Mouse (Mus musculus): ENCODE measurements at regions not wholly inside any gene's neighbourhood (a gene's known extent, or its start where the extent isn't known, plus 50 kb on each side); places are given as distances from the start of the nearest gene placed in this dataset.
A peak's percentile ranks its signal among the peaks of the same experiment; 100 is the strongest.

- Histone ChIP-seq H3K4me3 (ENCODE audit: low read depth, low read length) (no peak overlapping the region), H3K36me3 (ENCODE audit: control insufficient read depth, insufficient read depth, low read length) (no peaks in the 10 kb centered on the region), H3K4me2 (ENCODE audit: low read depth, severe bottlenecking) (no peak overlapping the region), H3K27ac (replicated peaks; ENCODE audit: low read depth, low read length) (no peak overlapping the region), H3K4me1 (ENCODE audit: control insufficient read depth, insufficient read depth, low read length) (no peaks in the 10 kb centered on the region; the same call in 1 of the 2 replicates), H3K27me3 (ENCODE audit: control insufficient read depth, insufficient read depth, low read length) (no peaks in the 10 kb centered on the region), H3K9ac (ENCODE audit: low read length) (no peak overlapping the region), H3K9me3 (ENCODE audit: control insufficient read depth, low read length) (no peaks in the 10 kb centered on the region)
- ATAC-seq (ENCODE audit: insufficient number of reproducible peaks, low FRiP score, low TSS enrichment, low read depth) (no peak), DNase-seq (ENCODE audit: low spot score) (no peak)
- WGBS, result 51% methylated on average over 6 of the region's 6 CpGs
Measured at GRCm38 (mm10) chr19:14225061-14225696, 311.8 kb downstream of the Olfr1505 start.

GRCm38 (mm10) chr19:14225787-14226186 lies 312.5 kb downstream of the Olfr1505 start:
- H3K9ac ChIP-seq (ENCODE audit: low read length), result no peak overlapping the region
- H3K4me1 ChIP-seq (ENCODE audit: control insufficient read depth, insufficient read depth, low read length), result no peaks in the 10 kb centered on the region; the same call in 1 of the 2 replicates
- 35% methylated on average over 4 of the region's 4 CpGs for WGBS
- no peaks in the 10 kb centered on the region for H3K36me3 ChIP-seq (ENCODE audit: control insufficient read depth, insufficient read depth, low read length)
- ATAC-seq (ENCODE audit: insufficient number of reproducible peaks, low FRiP score, low TSS enrichment, low read depth) (peak; percentile 73; the same call in 1 of the 2 replicates), DNase-seq (ENCODE audit: low spot score) (no peak)
- H3K9me3 ChIP-seq (ENCODE audit: control insufficient read depth, low read length), result no peaks in the 10 kb centered on the region
- H3K27ac ChIP-seq (replicated peaks; ENCODE audit: low read depth, low read length), result no peak overlapping the region
- H3K4me3 ChIP-seq (ENCODE audit: low read depth, low read length), result no peak overlapping the region
- H3K4me2 ChIP-seq (ENCODE audit: low read depth, severe bottlenecking), result no peak overlapping the region
- H3K27me3 ChIP-seq (ENCODE audit: control insufficient read depth, insufficient read depth, low read length), result no peaks in the 10 kb centered on the region

- ATAC-seq (ENCODE audit: insufficient number of reproducible peaks, low FRiP score, low TSS enrichment, low read depth), result no peak
- Histone ChIP-seq H3K36me3 (ENCODE audit: control insufficient read depth, insufficient read depth, low read length) (no peaks in the 10 kb centered on the region), H3K27me3 (ENCODE audit: control insufficient read depth, insufficient read depth, low read length) (no peaks in the 10 kb centered on the region), H3K9ac (ENCODE audit: low read length) (no peak overlapping the region), H3K27ac (replicated peaks; ENCODE audit: low read depth, low read length) (no peak overlapping the region), H3K4me1 (ENCODE audit: control insufficient read depth, insufficient read depth, low read length) (no peaks in the 10 kb centered on the region; the same call in 1 of the 2 replicates), H3K9me3 (ENCODE audit: control insufficient read depth, low read length) (no peaks in the 10 kb centered on the region), H3K4me2 (ENCODE audit: low read depth, severe bottlenecking) (no peak overlapping the region), H3K4me3 (ENCODE audit: low read depth, low read length) (no peak overlapping the region)
- no peak for DNase-seq (ENCODE audit: low spot score)
Measured at GRCm38 (mm10) chr19:14226521-14226920, 313.2 kb downstream of the Olfr1505 start.

- no peaks in the 10 kb centered on the region for H3K9me3 ChIP-seq (ENCODE audit: control insufficient read depth, low read length)
- peaks cover 3% of the 10 kb centered on the region; the same call in 1 of the 2 replicates for H3K4me1 ChIP-seq (ENCODE audit: control insufficient read depth, insufficient read depth, low read length)
- H3K4me2 ChIP-seq (ENCODE audit: low read depth, severe bottlenecking), result no peak overlapping the region
- no peaks in the 10 kb centered on the region for H3K36me3 ChIP-seq (ENCODE audit: control insufficient read depth, insufficient read depth, low read length)
- no peak overlapping the region for H3K4me3 ChIP-seq (ENCODE audit: low read depth, low read length)
- no peak overlapping the region for H3K27ac ChIP-seq (replicated peaks; ENCODE audit: low read depth, low read length)
- ATAC-seq (ENCODE audit: insufficient number of reproducible peaks, low FRiP score, low TSS enrichment, low read depth), result no peak
- H3K9ac ChIP-seq (ENCODE audit: low read length), result no peak overlapping the region
- WGBS, result 79% methylated on average over 5 of the region's 5 CpGs
- no peaks in the 10 kb centered on the region for H3K27me3 ChIP-seq (ENCODE audit: control insufficient read depth, insufficient read depth, low read length)
- DNase-seq (ENCODE audit: low spot score), result no peak
Measured at GRCm38 (mm10) chr19:14243565-14243964, 330.2 kb downstream of the Olfr1505 start.

GRCm38 (mm10) chr19:14246973-14247614 lies 333.8 kb downstream of the Olfr1505 start:
- ATAC-seq (ENCODE audit: insufficient number of reproducible peaks, low FRiP score, low TSS enrichment, low read depth), result no peak
- no peak overlapping the region for H3K9ac ChIP-seq (ENCODE audit: low read length)
- H3K4me3 ChIP-seq (ENCODE audit: low read depth, low read length), result no peak overlapping the region
- 70% methylated on average over 6 of the region's 6 CpGs for WGBS
- no peaks in the 10 kb centered on the region for H3K4me1 ChIP-seq (ENCODE audit: control insufficient read depth, insufficient read depth, low read length)
- H3K27ac ChIP-seq (replicated peaks; ENCODE audit: low read depth, low read length), result no peak overlapping the region
- no peaks in the 10 kb centered on the region for H3K27me3 ChIP-seq (ENCODE audit: control insufficient read depth, insufficient read depth, low read length)
- no peaks in the 10 kb centered on the region for H3K9me3 ChIP-seq (ENCODE audit: control insufficient read depth, low read length)
- no peaks in the 10 kb centered on the region for H3K36me3 ChIP-seq (ENCODE audit: control insufficient read depth, insufficient read depth, low read length)
- DNase-seq (ENCODE audit: low spot score), result no peak
- H3K4me2 ChIP-seq (ENCODE audit: low read depth, severe bottlenecking), result no peak overlapping the region

- 64% methylated on average over 1 of the region's 1 CpGs for WGBS
- Histone ChIP-seq H3K27ac (replicated peaks; ENCODE audit: low read depth, low read length) (no peak overlapping the region), H3K4me2 (ENCODE audit: low read depth, severe bottlenecking) (no peak overlapping the region), H3K27me3 (ENCODE audit: control insufficient read depth, insufficient read depth, low read length) (no peaks in the 10 kb centered on the region), H3K4me1 (ENCODE audit: control insufficient read depth, insufficient read depth, low read length) (no peaks in the 10 kb centered on the region), H3K36me3 (ENCODE audit: control insufficient read depth, insufficient read depth, low read length) (no peaks in the 10 kb centered on the region), H3K9me3 (ENCODE audit: control insufficient read depth, low read length) (no peaks in the 10 kb centered on the region), H3K4me3 (ENCODE audit: low read depth, low read length) (no peak overlapping the region), H3K9ac (ENCODE audit: low read length) (no peak overlapping the region)
- ATAC-seq (ENCODE audit: insufficient number of reproducible peaks, low FRiP score, low TSS enrichment, low read depth), result no peak
- DNase-seq (ENCODE audit: low spot score), result no peak
Measured at GRCm38 (mm10) chr19:14247979-14248378, 334.6 kb downstream of the Olfr1505 start.

- Histone ChIP-seq H3K4me1 (ENCODE audit: control insufficient read depth, insufficient read depth, low read length) (no peaks in the 10 kb centered on the region), H3K36me3 (ENCODE audit: control insufficient read depth, insufficient read depth, low read length) (no peaks in the 10 kb centered on the region), H3K9ac (ENCODE audit: low read length) (no peak overlapping the region), H3K4me2 (ENCODE audit: low read depth, severe bottlenecking) (no peak overlapping the region), H3K9me3 (ENCODE audit: control insufficient read depth, low read length) (no peaks in the 10 kb centered on the region), H3K4me3 (ENCODE audit: low read depth, low read length) (no peak overlapping the region), H3K27ac (replicated peaks; ENCODE audit: low read depth, low read length) (no peak overlapping the region), H3K27me3 (ENCODE audit: control insufficient read depth, insufficient read depth, low read length) (no peaks in the 10 kb centered on the region)
- DNase-seq (ENCODE audit: low spot score) (no peak), ATAC-seq (ENCODE audit: insufficient number of reproducible peaks, low FRiP score, low TSS enrichment, low read depth) (no peak)
- 51% methylated on average over 5 of the region's 5 CpGs for WGBS
Measured at GRCm38 (mm10) chr19:14258621-14259051, 339.2 kb downstream of the Tle4 start.

GRCm38 (mm10) chr19:14259223-14259622 lies 338.6 kb downstream of the Tle4 start:
- DNase-seq (ENCODE audit: low spot score) (no peak), ATAC-seq (ENCODE audit: insufficient number of reproducible peaks, low FRiP score, low TSS enrichment, low read depth) (no peak)
- Histone ChIP-seq H3K27me3 (ENCODE audit: control insufficient read depth, insufficient read depth, low read length) (no peaks in the 10 kb centered on the region), H3K9ac (ENCODE audit: low read length) (no peak overlapping the region), H3K4me1 (ENCODE audit: control insufficient read depth, insufficient read depth, low read length) (no peaks in the 10 kb centered on the region), H3K4me2 (ENCODE audit: low read depth, severe bottlenecking) (no peak overlapping the region), H3K36me3 (ENCODE audit: control insufficient read depth, insufficient read depth, low read length) (no peaks in the 10 kb centered on the region), H3K27ac (replicated peaks; ENCODE audit: low read depth, low read length) (no peak overlapping the region), H3K4me3 (ENCODE audit: low read depth, low read length) (no peak overlapping the region), H3K9me3 (ENCODE audit: control insufficient read depth, low read length) (no peaks in the 10 kb centered on the region)
- 67% methylated on average over 2 of the region's 2 CpGs for WGBS

Data from limb, embryonic 11.5 days (tissue).